Mouse (Mus musculus): ENCODE results near the gene Cym.

DNA sequence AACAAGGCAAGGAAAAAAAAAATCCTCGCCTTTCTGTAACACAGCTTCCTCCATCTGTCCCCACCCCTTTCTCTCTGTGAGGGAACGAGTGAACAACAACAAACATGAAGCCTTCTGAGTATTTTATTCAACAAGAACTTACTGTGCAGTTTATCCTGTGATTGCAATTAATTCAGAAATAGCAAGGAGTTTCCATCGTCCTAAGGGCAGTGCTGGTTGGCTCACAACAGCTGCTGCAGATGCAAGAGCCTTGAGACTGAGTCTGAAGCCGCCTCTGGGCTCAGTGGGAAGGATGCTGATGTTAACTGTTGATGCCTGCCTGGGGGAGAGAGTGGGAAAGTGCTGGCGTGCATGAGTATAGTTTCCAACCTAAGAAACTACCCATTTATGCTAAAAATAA lies 36.4 kb upstream of the Cym start:
- no peak for TF ChIP-seq CTCF (conservative IDR thresholded peaks at IDR 0.05; ENCODE audit: low read length)
- no peak for TF ChIP-seq POU5F1 (IDR thresholded peaks at IDR 0.05; ENCODE audit: borderline replicate concordance, low read length)

All from E14TG2a.4 (cell line).